Mouse (Mus musculus) testis, postnatal 14 days (tissue): ENCODE measurements around the gene Capn11.
"Not testable (repeated sequence)": the region's sequence is repeated elsewhere in the genome, so short reads cannot be mapped to it uniquely, and the experiment has no call there.

Source experiments
- DNase-seq: peaks from one replicate; pipeline ENCODE4 v3.0.0; 2021; ENCODE audit warnings: low spot score

The Capn11 gene

DNA sequence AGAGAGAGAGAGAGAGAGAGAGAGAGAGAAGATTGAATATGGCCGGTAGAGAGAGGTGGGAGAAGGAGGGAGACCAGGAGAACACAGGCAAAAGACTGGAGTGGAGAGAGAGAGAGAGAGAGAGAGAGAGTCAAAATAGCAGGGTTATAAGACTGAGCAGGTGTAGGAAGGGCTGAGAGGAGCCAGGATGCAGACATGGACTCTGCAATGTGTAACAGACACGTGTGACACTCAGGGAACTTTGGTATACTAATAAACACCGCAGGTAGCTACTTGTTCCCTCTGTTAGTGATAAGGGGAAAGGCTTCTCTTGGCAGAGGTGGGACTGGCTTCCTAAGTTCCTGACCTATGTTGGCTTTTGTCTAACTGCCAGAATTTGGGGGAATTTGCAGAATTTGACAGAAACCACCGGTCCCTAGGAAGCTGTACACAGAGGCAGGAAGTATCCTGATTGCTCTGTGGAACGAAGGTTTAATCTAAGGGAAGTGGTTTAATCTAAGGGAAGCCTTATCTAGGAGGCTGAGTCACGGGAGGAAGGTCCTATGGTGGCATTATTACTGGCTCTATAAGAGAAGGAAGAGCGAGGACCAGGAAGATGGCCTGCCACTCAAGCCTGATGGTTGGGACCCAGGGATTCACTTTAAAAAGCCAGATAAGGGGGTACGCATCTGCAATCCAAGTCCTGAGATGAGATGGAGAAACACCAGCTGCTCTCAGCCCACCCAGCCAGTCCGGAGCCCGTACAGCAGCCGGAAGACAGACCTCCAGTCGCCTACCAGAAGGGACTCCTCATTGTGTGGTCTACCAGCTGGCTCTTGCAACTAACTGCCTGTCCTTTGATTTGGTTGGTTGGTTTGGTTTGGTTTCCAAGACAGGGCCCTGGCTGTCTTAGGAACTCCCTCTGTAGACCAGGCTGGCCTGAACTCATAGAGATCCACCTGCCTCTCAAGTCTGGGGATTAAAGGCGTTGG, 30.0 kb downstream of the Capn11 start:
- no peak for DNase-seq

DNA sequence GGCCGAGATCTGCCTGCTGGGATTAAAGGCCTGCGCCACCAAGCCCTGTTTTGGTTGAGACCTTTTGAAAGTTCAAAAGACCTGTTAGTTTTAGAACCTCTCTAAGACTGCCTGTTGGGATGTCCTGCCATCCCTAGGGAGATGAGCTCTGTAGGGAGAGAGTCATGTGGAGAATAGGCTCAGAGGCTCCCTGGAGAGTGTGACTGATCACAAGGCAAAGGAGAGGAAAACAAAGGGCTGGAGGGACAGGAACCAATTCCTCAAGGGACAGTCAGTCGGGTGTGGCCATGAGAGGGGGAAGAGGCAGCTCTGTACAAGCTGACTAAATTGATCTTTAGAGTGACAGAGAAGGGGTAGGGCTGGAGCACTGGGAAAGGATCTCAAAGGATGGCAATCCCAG, 31.0 kb downstream of the Capn11 start:
- DNase-seq, result no peak

DNA sequence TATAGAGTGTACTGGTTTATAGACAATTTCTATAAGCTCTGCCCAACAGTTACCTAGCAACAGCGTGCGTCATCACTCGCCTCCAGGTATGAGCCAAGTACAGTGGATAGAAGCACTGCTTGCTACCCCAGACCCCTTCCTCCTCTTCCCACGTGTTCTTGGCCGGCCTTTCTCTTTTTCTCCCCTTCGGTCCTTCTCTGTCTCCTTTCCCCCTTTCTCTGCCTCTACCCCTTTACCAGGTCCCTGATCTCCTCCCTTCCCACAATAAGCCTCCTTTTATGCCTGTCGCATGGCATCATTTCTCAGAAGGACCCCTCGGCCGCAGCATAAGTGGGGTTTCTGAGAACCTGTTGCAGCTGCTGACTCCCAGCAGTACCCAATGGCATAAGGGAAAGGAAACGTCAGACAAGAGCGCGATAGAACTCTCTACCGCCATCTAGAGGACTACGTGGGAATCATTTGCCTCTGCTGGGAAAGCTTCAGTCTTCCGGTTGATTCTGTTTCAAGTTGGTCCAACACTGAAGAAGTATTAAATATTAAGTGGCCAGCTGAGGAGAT, 32.5 kb downstream of the Capn11 start:
- peak; percentile 65 for DNase-seq

DNA sequence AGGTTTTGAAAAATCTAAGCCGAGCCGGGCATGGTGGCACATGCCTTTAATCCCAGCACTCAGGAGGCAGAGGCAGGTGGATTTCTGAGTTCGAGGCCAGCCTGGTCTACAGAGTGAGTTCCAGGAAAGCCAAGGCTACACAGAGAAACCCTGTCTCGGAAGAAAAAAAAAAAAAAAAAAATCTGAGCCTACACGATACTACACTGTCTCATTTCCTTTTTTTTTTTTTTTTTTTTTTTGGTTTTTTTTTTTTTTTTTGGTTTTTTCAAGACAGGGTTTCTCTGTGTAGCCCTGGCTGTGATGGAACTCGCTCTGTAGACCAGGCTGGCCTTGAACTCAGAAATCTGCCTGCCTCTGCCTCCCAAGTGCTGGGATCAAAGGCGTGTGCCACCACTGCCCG, 35.7 kb downstream of the Capn11 start:
- not testable (repeated sequence) for DNase-seq

DNA sequence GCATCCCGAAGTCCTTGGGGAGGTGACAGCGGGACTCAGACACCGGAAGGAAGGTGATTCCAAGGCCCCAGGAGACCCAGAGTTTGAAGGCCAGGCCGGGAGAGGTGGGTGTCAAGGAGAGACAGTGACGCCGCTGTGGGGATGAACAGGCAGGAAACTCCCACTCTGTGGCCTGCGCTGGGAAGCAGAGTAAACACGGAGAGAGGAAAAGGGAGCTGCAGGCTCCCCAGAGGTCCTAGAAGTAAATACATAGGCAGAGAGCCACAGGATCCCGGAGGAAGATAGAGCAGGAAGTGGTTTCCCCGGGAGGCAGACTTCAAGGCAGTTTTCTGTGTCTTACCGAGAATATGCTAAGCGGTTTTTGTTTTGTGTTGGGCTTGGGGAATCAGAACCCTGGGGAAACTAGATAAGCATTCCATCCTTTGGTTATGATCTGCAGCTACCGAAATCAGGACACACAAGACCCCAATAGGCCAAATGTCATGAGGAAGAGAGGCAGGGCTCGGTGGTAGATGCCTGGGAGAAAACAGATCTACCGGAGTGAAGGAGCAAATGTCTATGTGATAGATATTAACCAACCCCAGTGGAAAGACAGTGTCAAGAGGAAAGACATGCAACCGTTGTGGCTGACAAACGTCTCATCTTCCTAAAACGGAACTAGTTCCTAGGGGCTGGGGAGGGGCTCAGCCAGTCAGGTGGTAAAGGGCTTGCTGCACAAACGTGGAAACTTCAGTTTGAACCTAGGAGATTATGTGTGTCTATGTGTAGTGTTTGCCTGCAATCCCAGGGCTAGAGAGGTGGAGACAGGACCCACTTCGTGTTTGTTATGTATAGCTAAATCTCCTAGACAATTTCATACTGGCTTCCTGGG, 39.5 kb downstream of the Capn11 start:
- DNase-seq, result peak; percentile 24

DNA sequence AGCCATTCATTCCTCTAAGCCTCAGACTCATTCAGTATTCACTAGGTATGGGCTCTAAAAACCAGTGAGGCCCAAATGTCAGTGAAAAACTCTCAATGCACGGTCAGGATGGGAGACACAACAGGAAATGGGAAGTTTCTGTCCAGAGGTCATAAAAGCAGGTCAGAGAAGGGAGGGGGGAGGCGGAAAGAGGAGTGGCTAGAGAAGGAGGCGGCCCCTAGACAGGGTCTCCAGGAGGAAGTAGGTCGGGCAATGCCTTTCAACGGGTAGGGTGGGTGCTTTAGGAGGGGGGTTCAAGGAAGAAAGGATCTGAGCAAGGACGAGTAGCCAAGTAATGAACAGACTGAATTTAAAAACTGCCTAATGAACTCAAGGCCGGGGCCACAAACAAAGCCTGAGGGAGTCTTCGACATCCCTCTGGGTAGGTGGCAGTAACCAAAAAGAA, 40.2 kb downstream of the Capn11 start:
- peak; percentile 31 for DNase-seq

DNA sequence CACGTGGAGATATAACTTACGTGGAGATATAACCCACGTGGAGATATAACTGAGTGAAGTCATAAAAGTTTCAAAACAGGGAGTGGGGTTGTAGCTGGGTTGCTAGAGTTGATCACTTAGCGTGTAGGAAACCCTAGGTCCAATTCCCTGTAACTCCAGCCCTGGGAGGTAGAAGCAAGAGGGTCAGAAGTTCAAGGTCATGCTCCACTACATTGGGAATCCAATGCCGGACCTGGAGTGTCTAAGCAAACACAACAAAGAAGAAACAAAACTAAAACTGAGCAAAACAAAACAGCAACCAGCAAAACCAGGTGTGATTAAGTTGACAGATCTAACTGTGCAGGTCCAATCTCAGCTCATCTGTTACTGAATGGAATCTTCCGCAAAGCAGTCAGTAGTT, 41.5 kb downstream of the Capn11 start:
- DNase-seq, result no peak

DNA sequence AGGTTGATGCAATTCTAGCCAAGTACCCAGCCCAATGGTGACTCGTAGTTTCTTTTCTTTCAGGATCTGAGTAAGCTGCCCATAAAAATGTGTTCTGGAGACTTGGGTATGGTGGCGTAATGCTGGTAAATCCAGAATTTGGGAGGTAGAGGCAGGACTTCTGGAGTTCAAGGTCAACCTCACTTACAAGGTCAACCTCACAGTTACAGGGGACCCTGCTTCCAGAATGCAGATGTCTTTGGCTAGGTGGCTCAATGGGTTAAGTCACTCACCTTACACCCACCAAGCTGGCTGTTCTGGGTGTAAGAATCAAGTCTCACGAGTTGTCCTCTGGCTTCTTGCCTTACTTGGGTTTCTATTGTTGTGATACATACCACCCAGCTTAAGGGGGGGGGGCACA, 42.4 kb downstream of the Capn11 start:
- no peak for DNase-seq

DNA sequence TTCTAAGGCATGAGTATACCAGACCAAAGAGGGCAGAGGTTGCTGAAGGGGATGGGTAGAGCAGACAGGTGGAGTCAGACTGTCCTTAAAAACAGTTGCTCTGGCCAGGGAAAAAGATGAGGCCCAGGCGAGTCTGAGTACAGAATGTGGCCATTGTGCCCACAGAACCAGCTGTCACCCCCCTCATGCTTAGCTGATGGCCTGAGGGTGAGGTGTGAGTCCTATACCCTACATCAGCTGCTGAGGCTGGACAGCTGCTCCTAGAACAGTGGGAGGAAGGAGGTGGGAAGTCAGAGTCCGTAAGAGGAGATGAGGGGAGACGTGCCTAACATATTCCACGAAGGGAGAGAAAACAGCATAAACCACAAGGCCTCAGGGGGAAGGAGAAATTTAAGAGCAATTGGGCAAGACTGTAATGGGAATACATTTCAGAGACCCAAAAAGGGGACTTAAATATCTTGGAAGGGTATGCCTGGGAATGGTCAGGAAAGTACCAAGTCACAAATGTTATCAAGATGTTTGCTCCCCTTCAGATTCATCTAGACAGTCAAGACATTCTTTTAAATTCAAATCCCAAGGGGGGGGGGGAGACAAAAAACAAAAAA, 43.0 kb downstream of the Capn11 start:
- no peak for DNase-seq

DNA sequence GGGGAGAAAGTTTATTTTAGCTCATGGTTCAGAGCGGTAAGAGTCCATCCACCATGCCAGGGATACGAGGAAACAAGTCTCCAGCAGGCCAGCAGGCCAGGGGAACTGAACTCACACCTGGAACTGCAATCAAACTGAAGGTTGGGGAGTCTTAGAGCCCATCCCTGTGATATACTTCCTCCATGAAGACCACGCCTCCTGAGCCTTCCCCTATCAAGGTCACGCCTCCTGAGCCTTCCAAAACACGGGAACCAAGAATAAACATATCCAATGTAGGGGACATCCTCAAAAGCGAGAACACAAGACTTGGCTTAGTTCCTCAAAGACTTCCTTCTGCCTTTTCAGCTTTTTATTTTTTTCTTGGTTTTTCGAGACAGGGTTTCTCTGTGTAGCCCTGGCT, 46.2 kb downstream of the Capn11 start:
- no peak for DNase-seq

DNA sequence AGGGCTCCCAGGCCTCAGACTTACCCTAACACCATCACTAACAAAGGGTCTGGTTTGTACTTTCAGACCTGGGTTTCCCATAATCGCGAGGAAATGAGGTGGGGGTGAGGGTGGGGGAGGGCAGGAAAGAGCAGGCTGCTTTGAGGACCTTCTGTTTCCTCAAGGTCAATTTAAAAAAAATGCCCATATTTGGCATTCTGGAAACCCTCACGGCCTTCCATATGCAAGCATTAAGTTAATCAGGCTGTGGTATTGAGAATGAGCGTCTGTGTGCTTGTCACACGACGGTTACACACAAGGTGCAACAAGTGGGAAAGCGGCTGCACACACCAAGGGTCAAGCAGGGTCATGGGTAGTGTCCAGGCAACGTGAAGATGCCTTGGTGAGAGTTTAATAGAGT, 47.1 kb downstream of the Capn11 start:
- DNase-seq, result no peak

DNA sequence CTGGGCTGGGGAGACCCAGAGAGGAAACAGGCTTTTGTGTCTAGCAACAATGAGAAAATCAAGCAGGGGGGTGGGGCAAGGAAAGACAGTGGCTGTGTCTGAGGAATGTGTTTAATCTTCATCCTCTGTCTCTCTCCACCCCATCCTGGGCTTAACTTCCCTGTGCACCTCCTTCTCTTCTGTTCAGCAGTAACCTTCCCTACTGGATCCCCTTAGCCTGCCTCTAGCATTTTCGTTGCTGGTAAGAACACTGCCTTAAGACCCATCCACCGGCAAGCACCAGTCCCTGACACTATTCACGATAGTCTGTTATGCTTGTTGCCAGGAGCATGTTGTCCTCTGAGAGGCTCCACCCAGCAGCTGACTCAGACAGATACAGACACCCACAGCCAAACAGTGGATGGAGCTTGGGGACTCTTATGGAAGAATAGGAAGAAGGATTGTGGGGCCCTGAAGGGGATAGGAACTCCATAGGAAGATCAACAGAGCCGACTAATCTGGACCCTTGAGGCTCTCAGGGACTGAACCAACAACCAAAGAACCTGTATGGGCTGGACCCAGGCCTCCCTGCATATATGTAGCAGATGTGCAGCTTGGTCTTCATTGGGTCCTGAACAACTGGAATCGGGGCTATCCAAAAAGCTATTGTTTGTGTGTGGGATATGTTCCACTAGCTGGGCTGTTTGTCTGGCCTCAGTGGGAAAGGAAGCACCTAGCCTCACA, 48.8 kb downstream of the Capn11 start:
- no peak for DNase-seq

DNA sequence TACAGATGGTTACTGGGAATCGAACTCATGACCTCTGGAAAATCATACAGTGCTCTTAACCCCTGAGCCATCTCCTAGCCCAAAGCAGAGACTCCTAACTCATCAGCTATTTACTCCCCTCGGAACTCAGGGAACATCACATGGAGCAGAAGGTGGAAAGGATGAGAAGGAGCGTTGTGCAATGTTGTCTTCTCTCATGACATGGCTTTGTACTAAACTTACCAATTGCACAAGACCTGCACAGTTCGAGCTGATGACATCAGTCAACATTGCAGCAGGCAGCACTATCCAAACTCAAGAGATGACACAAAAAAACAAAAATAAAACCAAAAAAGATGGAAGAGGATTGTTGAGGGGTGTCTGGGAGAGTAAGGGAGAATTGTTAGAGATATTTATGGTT, 50.7 kb downstream of the Capn11 start:
- no peak for DNase-seq

DNA sequence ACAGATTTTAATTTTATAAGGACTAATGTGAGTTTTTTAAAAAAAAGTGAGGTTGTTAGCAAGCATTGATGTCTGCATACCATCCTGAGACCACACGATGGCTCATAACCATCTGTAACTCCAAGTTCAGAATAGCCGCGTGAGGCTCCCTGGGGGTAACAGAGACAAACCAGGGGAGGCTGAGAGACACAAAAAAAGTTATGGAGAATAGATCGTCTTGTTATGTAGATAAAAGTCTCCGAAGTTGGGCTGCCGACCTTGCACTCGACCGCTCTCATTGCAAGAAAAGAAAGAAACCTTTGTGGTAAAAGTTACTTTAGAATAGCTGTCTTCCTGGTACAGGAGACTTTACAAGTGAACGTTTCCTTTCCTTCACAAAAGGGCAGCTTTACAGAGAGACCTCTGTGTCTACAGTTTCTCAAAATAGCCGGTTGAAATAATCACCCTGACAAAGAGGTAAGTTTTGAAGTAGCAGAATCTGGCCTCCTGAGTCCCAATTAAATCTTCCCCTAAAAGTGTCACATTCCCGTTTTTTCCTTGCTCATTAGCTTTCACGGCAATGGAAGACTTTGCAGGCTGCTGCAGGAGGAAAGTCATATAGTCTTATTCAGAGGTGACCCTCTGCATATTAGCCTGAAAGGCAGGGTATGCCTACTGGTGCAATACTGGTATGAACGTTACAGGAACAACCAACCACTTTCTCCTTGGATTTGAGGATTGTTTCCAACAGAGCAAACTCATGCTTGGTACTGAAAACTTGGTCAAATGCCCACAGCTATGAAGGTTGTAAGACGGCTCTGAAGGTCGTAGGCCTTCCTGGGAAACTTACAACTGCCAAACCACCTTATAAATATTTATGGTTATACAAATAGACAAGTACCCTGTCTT, 51.9 kb downstream of the Capn11 start:
- no peak for DNase-seq

DNA sequence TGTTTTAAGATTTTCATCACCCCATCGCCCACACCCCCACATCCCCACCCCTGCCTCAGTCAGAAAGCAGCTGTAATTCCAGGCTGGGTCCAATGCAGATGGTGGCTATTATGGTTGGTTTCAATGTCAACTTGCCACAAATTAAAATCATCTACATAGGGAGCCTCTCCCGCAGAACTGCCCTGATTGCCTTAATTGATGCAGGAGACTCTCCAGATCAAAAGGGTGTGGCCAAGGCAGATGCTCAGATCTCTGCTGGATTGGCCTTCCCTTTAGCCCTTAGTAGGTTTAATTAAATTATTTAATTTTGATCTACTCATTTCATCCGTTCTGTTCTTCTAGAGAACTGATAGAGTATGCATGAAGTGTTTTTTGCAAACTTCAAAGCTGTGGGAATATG, 56.1 kb downstream of the Capn11 start:
- DNase-seq, result no peak

DNA sequence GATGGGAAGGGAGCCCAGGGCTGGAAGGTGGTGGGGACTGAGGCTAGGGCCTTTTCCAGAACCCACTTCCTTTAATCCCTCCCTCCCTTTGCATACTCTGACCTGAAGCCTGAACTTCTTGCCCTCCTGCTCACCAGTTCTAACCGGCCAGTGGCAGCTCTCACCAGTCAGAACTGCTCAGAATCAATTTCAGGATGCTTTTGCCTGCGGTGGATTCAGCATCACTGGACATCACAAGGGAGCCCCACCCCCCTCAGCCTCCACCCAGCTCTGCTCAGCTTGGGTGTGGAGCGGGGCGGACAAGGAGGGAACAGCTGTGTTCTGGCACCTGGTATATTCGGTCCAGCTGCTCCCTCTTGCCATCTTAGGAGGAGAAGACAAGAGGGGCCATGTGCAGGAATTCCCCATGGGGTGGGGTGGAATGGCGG, 57.2 kb downstream of the Capn11 start, which contains the start of gene Mymx:
Gene Mymx, minus strand, starts transcription at position 226 of the 428 bp plus-strand sequence.
- DNase-seq, result no peak

DNA sequence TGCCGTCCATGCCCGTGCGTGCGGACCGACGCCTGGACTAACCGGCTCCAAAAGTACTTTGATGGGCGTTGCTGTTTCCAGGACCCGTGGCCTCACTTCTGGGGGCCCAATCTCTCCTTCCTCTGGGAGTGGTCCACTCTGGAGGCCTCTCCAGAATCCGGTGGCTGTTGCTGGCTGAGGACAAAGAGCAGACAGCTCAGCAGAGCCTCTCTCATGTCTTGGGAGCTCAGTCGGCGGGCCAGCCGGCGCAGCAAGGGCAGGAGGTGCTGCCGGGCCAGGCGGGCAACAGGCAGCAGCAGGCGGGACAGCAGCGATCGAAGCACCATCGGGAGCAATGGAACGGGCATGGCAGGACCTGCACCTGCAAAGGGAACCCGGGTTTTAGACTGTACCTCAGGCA, 57.8 kb downstream of the Capn11 start:
- no peak for DNase-seq

DNA sequence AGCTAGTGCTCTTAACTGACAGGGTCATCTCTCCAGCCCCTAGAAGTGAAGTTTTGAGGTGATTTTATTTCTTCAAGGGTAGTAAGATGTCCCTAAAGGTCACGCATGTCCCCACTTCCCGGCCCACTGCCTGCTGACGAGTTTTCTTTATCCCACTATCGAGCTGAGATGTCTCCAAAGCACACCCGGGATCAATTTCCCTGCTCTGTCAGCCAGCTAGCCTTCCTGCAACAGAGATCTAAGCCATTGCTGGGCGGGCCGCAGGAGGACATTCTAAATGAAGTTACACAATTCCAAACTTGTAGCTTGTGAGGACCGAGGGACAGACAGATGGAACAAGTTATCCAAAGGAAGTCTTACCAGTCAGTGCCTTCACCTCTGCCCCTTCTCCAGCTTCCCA, 58.9 kb downstream of the Capn11 start:
- DNase-seq, result no peak

DNA sequence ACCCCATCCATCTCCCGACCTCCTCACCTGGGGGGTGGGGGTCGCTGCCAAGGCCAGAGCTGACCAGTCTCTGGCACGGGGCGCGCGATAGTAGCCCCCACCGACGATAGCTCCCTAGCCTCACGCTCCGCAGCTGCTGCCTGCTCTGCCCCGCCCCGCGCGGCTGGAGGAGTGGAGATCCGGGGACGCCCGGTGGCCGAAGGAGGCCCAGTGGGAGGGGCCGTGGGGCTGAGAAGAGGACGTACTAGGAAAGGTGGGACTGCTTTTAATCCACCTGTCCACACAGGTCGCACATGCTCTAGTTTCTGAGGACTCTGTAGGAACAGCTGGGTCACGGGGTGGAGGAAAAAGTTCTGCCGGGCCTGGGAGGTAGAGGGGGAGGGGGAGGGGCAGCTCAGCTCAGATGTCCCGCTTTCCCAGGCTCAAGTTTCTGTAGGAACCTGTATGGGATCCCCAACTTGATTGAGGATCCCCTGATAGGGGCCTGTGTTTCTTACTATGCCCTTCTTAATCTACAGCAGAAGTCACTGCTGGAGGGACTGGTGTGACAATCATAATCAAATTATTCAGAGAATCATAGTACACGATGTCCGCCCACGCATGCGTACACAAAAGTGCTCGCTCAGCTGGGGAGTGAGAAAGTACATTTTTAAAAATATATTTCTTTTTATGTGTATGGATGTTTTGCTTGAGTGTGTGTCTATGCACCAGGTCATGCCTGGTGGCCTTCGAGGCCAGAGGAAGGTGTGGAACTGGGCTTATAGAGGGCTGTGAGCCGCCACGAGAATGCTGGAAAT, 59.5 kb downstream of the Capn11 start, which contains the start of gene Slc29a1:
Gene Slc29a1, minus strand, starts transcription at position 161 of the 797 bp plus-strand sequence.
- peak; percentile 75 for DNase-seq
